Mouse (Mus musculus): ENCODE measurements at regions not wholly inside any gene's neighbourhood (a gene's known extent, or its start where the extent isn't known, plus 50 kb on each side); places are given as distances from the start of the nearest gene placed in this dataset.

GRCm38 (mm10) chr2:12614345-12614744 is 195.1 kb upstream of the Mindy3 start:
- no peak for DNase-seq (ENCODE audit: low spot score in 2 of 2)

GRCm38 (mm10) chr2:12613858-12614257 is 194.6 kb upstream of the Mindy3 start:
- DNase-seq (ENCODE audit: low spot score in 2 of 2) = no peak

GRCm38 (mm10) chr2:12582566-12582965 is 163.3 kb upstream of the Mindy3 start:
- peak in 1 of 2 experiments; percentile 21 for DNase-seq (ENCODE audit: low spot score in 2 of 2)

GRCm38 (mm10) chr2:12557736-12558135 is 138.5 kb upstream of the Mindy3 start:
- DNase-seq (ENCODE audit: low spot score in 2 of 2) = no peak

GRCm38 (mm10) chr2:12522411-12522810 is 103.1 kb upstream of the Mindy3 start:
- no peak for DNase-seq (ENCODE audit: low spot score in 2 of 2)

GRCm38 (mm10) chr2:12521744-12522143 is 102.5 kb upstream of the Mindy3 start:
- DNase-seq (ENCODE audit: low spot score in 2 of 2) = no peak

- no peak for DNase-seq (ENCODE audit: low spot score in 2 of 2)
Observed at GRCm38 (mm10) chr2:12492369-12492768, 73.1 kb upstream of the Mindy3 start.

- DNase-seq (ENCODE audit: low spot score in 2 of 2) = no peak
Observed at GRCm38 (mm10) chr2:12469440-12470339, 50.4 kb upstream of the Mindy3 start.

Data from cerebellum, postnatal 4 days (tissue).